Mouse (Mus musculus) lung, postnatal 4 days (tissue): Measurements from ENCODE around the gene Klra6.
"Not testable (repeated sequence)": the region's sequence is repeated elsewhere in the genome, so short reads cannot be mapped to it uniquely, and the experiment has no call there.

Experiments
- DNase-seq, 2 experiments: peaks; one replicate each; pipeline ENCODE4 v3.0.0; 2021

The Klra6 gene

DNA sequence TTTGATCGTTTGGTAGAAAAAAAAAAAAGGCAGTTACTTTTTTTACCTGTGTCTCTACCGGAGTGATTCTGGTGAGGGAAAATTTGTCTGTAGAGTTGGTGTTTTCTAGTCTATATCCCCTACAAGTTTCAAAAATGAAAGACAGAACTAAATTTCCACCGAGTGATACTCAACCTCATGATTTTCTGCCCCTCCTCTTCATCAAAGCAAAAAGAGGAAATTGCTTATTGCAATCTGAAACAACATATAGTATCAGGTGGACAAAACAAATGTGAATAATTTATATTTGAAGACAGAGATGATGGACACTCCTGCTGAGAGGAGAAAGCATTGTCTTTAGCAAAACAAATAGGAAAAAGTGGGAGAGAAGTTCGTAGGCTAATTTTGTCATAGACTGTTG is at the start of gene Klra6:
TSS of gene Klra6 (minus strand) at position 101 of the 400 bp plus-strand sequence.
- no peak for DNase-seq

DNA sequence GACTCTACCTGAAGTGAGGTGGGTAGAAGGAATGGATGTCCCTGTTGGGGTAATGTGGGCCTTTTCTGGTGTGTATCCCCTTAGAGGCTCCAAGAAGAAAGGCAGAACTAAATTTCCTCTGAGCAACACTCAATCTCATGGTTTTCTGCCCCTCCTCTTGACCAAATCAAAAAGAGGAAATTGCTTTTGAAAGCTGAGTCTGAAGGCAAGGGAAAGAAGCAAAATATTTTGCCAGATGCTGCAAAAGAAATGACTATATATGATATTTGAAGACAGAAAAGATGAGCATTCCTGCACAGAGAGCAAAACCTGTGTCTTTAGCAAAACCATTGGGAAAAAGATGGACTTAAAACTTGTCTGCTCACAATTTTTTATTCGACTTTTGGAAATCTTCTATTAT is 40.4 kb upstream of the Klra6 start, which contains the start of gene Klra4:
TSS of gene Klra4 (minus strand) at position 101 of the 400 bp plus-strand sequence.
- DNase-seq = not testable (repeated sequence)

DNA sequence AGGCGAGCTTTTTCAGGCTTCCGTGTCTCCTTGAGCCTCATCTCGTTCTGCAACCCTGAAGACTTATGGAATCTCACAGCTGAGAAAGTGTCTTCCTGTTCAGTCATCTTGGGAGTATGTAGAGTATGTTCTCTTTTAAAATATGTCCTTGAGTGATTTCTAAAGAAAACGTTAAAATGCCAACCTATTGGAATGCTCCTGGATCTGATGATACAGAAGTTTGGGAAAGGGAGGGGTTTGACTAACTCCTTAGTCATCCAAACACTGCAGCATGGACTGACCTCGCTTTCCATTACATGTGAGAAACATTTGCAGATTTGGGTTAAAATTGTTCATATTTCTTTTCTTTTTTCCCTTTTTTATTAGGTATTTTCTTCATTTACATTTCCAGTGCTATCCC is 38.4 kb upstream of the Klra6 start:
- no peak for DNase-seq

GRCm38 (mm10) chr6:130035146-130035545 is 8.4 kb upstream of the Klra6 start:
- DNase-seq = not testable (repeated sequence)

GRCm38 (mm10) chr6:130031493-130032089 is 4.8 kb upstream of the Klra6 start:
- DNase-seq = not testable (repeated sequence)
